Mouse (Mus musculus) adrenal gland, postnatal 14 days (tissue): ENCODE measurements around the gene Orm2. TPM values are rescaled to one million over a fixed set of nuclear protein-coding genes. Genes with fewer than 3 reads are reported as not detected.

ENCODE experiments used
- DNase-seq: peaks from one replicate; pipeline ENCODE4 v3.0.0; 2021; ENCODE audit warnings: mixed read lengths
- total RNA-seq: library from RNA; stranded (reverse); gene quantifications from 2 replicates; pipeline ENCODE4 v1.2.3, GENCODE M21; 2021

Gene Orm2
- total RNA-seq, 1 experiment from 2014 or later, result 1.9 TPM

DNA sequence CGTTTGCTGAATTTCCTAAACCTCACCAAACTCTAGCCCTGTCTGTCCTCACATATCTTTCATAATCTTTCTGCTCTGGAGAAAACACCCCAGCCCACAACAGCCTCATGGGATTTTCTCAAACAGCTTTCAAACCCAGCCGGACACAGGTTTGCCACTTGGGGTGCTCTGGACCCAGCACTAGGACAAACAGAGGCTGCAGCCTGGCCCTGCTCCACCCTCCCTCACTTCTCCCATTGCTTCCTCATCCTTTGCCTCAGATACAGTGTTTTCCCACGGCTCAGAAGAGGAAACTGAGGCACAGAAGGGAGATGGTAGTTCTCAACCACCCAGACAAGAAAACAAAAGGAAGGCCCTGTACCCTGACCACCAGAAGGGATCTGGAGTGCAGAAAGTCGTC lies 43.4 kb downstream of the Orm2 start:
- DNase-seq, result no peak

DNA sequence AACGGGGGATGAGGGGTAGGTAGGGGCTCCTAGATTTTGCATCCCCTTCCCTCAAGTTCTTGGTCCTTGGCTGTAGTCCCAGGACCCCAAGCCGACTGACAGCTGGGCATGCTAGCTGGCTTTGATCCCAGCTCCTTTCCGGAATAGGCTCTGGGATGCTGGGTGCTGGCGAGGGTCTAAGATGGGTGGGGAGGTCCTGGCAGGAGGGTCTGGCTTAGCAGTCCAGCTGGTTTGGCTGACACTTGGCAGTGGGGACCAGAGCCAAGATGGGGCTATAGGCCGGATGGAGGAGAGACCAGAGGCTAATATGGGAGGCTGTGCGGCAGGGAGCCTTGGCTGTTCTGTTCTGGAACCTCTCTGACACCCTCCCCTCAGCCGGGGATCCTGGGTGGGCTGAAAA lies 46.0 kb downstream of the Orm2 start:
- no peak for DNase-seq

DNA sequence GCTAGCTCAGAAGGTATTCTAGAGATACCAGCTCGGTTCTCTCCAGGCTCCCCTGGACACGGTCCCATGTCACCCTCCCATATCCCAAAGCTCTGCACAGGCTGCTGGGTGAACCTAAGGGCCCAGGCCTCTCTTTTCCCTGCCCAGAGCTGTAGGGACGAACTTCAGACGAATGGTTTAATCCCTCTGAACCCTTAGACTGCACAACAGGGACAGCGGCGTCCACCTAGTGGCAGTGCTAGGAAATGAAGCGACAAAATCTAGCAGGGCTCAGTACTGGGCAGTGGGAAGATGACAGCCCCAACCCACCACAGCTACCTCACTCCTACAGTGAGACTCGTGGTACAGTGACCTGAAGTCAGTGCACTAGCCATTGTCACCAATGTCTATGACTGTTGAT lies 46.4 kb downstream of the Orm2 start:
- DNase-seq, result peak; percentile 67

DNA sequence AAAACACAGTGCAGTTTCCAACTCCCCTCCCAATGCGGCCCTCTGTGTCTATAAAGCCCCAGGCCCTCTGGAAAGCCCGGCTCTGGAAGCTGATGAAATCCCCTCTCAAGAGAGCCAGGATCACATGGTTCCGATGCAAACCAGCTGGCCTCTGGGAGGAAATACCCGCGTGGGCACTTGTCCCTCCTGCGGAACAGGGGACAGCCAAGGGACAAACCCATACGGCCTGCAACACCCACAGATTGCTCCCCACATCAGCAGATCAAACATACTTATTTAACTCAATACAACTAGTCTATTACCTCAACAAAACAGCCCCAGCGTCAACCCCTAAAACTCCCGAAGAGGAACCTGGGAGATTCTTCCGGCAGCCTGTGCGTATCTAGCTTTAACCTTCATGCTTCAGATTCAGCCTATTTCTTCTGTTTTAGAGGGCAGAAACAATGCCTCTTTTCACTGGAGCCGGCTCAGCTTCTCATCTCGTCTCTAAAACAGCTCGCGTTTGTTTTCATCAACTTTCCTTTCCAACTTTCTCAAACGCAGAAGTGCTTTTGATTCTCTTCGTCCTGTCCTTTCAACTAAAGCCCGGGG lies 47.2 kb downstream of the Orm2 start:
- DNase-seq, result peak; percentile 47

DNA sequence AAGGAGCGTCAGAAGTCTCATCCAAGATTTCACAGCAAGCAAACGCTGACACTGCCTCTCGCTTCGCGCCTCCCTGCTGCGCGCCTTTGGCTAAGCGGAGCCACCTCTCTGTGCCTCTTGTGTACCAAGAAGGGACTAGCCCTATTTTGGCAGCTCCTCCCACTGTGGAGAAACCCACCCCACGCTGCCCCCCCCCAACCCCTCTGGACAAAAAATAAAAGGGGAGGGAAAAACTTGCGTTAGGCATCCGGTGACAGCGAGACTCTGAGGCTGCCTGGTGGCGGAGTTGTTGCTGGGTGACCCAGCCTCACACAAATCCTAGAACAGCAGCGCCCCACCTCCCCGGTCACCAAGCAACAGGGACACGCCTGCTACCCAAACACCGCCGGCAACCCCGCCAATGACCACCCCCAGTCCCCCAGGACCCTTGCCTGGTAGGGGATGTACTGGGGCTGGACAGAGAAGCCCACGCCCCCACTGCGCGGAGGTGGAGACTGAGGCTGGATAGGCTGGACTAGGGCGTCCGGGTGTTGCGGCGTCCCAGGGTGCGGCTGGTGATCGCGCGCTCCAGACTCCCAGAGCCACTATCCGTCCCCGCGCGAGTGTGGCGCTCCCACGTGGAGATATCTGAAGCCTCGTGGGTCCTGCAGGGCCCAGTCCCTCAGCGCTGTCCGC lies 47.8 kb downstream of the Orm2 start:
- peak; percentile 73 for DNase-seq

DNA sequence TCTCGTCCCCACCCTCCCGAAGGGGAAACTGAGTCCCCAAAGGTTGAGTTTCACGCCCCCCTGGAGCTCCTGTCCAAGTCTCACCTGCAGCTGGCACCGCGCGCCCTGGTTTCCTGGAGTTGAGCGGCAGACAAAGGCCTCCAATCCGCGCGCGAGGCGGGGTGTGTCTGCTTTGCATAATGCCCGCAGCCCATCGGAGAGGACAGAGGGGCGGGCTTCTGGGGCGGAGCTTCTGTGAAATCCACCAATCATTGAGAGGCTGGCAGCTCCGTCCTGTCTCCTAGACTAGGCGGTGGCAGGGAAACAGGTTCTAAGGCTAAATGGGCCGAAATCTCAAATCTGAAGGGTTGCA lies 48.3 kb downstream of the Orm2 start:
- DNase-seq, result peak; percentile 98

DNA sequence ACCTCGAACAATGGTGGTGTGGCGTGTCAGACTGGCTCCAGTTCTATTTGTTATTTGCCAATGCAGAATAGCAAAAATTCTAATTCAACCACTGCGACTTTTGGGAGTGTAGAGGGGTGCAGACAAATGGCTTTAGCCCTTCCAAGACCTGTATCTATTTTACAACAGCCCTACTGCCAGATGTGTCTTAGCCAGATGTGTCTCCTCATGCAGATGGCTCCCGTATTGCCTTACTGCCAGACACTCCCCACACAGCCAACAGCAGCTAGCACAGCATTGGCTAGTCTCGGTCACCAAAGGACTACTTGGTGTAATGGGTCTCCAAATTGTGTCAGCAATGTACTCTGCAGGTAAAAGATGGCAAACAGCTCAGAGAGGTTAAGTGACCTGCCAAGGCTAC lies 49.0 kb downstream of the Orm2 start:
- DNase-seq, result no peak

DNA sequence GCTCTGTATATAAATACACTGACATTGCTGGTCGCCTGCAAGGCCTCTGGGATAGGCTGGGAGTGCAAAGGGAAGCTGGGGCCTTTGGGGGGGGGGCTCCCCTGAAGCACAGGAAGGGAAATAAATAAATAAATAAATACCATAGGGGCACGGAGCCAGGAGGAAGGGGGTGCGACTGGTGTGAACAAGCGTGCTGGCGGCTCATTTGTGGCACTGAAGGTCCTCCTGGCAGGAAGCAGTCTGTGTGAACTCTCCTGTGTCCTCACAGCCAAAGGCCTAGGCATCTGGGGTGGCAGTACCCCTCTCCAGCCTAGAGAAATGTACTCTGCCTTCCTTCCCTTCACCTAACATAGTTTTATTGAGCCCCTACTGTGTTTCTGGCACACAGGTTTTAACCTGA lies 52.7 kb downstream of the Orm2 start:
- DNase-seq, result no peak

Other genes with a start within 250 kb of the Orm2 start
- 16.0 and 316 TPM in 2 replicates for gene Ambp, start 207.7 kb upstream of the Orm2 start, total RNA-seq
- gene Kif12, start 190.3 kb upstream of the Orm2 start, total RNA-seq, result not detected in 2 replicates
- 8.1 and 9.2 TPM in 2 replicates for gene Col27a1, start 148.4 kb upstream of the Orm2 start, total RNA-seq
- 7.2 and 16.7 TPM in 2 replicates for gene Orm1, start 17.9 kb upstream of the Orm2 start, total RNA-seq
- gene Orm3, start 6.3 kb upstream of the Orm2 start, total RNA-seq, result 6.6 and 8.0 TPM in 2 replicates
- 4.4 and 16.1 TPM in 2 replicates for gene Akna, start 40.9 kb downstream of the Orm2 start, total RNA-seq
- gene Whrn, start 133.5 kb downstream of the Orm2 start, total RNA-seq, result 26.5 TPM in 2 replicates
- 132 and 135 TPM in 2 replicates for gene Atp6v1g1, start 182.3 kb downstream of the Orm2 start, total RNA-seq
- 12.3 and 13.0 TPM in 2 replicates for gene Tmem268, start 196.3 kb downstream of the Orm2 start, total RNA-seq
- gene Gm11213, start 242.8 kb downstream of the Orm2 start, total RNA-seq, result not detected in 2 replicates